ENCODE assay signal across 25 mouse cellular contexts in genomic region chr3:28612330-28612729, GRCm38 (mm10).
DNase-seq lines count a peak whose midpoint lies in the region; ATAC-seq and TF ChIP-seq lines count a peak whose summit lies in the region.
"Had no signal": no experiment of that assay in that cellular context is flagged by ENCODE, and none has a peak within 500 bp of the region (broad histone marks: within the 10 kb centered on the region; RNA-seq: fewer than 3 reads in every experiment).

No protein-coding gene starts in this region.

- peaks cover 5% of the 10 kb centered on the region; the same call in 1 of the 2 replicates for H3K4me1 ChIP-seq in olfactory bulb, adult 2 months (ENCODE audit: control insufficient read depth, insufficient read depth, low read length)
- H3K4me1 ChIP-seq: embryonic facial prominence, embryonic 12.5 days; heart, embryonic 15.5 days; hindbrain, embryonic 15.5 days had no signal

- no peak for TF ChIP-seq POLR2A in olfactory bulb, adult 2 months (IDR thresholded peaks at IDR 0.05; ENCODE audit: insufficient read depth, low read depth, low read length)

- no peak overlapping the region for H3K4me3 ChIP-seq in layer of hippocampus, adult 2 months
- no peak overlapping the region for H3K4me3 ChIP-seq in olfactory bulb, adult 2 months (ENCODE audit: insufficient read depth, low read depth, low read length)
- H3K4me3 ChIP-seq: embryonic facial prominence, embryonic 12.5 days; erythroblast, embryonic 14.5 days; gastrocnemius, adult 2 months; heart, embryonic 15.5 days; hindbrain, embryonic 15.5 days; midbrain, embryonic 13.5 days had no signal

- TF ChIP-seq CTCF in layer of hippocampus, adult 2 months (conservative IDR thresholded peaks at IDR 0.05), result no peak
- TF ChIP-seq CTCF in olfactory bulb, adult 2 months (IDR thresholded peaks at IDR 0.05; ENCODE audit: insufficient read depth, low read depth, low read length), result no peak

- peak overlapping the region; percentile 79 for H3K27ac ChIP-seq in layer of hippocampus, adult 2 months
- H3K27ac ChIP-seq in olfactory bulb, adult 2 months (ENCODE audit: insufficient read depth, low read depth, low read length), result 0 out of 2 replicates have a peak overlapping the region, but pooled peaks have one; percentile 57
- H3K27ac ChIP-seq: embryonic facial prominence, embryonic 12.5 days; gastrocnemius, adult 2 months; heart, embryonic 15.5 days; hindbrain, embryonic 15.5 days; macrophage; midbrain, embryonic 13.5 days had no signal

- ATAC-seq in erythroid progenitor cell, adult 5-6 weeks (replicated peaks; ENCODE audit: low FRiP score, poor library complexity, severe bottlenecking), result no peak
- ATAC-seq in megakaryocyte-erythroid progenitor cell, adult 5-6 weeks (replicated peaks; ENCODE audit: low FRiP score, low TSS enrichment, poor library complexity, severe bottlenecking), result no peak
- ATAC-seq: forebrain, embryonic 16.5 days; liver, postnatal 0 days; lung, postnatal 0 days; midbrain, embryonic 13.5 days had no signal

- DNase-seq in layer of hippocampus, adult 2 months (ENCODE audit: low spot score in 2 of 2), result peak; percentile 35 to 54
- no peak for DNase-seq in layer of hippocampus, postnatal 25 days (ENCODE audit: extremely low spot score in 1 of 2, low spot score in 1 of 2)
- peak; percentile 67 to 69 for DNase-seq in frontal cortex, adult 2 months (ENCODE audit: extremely low spot score in 1 of 2, low spot score in 1 of 2)
- peak; percentile 74 for DNase-seq in layer of hippocampus, adult 9-11 months
- no peak for DNase-seq in heart, postnatal 36 days
- DNase-seq: adrenal gland, adult 2 months; cerebellum, adult 18-20 months; cerebellum, postnatal 14 days; gastrocnemius, adult 2 months; kidney, adult 8-10 months; kidney, postnatal 10 days; liver, postnatal 0 days; spleen, adult 18-20 months; thymus, postnatal 14 days had no signal

- WGBS in olfactory bulb, adult 2 months, result 36% methylated on average over 5 of the region's 5 CpGs

- intact Hi-C loops in heart, postnatal 36 days (cut with DNase I), result no loop called here

Comparison
In these comparisons a context has a peak if more than half of its experiments do, and no peak if none do; other contexts are left out.
1. DNase-seq: peak in layer of hippocampus, adult 2 months (2 of 2), frontal cortex, adult 2 months (2 of 2) and layer of hippocampus, adult 9-11 months (single experiment); none in layer of hippocampus, postnatal 25 days (0 of 2) and heart, postnatal 36 days (0 of 2).